Mouse (Mus musculus): ENCODE measurements around the gene Yjefn3.

GRCm38 (mm10) chr8:69881261-69881865, 21.1 kb downstream of the Yjefn3 start:
- TF ChIP-seq CTCF (IDR thresholded peaks at IDR 0.05; ENCODE audit: control insufficient read depth, insufficient read depth, low read length) = no peak
- TF ChIP-seq POLR2A (IDR thresholded peaks at IDR 0.05; ENCODE audit: borderline replicate concordance, control insufficient read depth, low read depth, low read length) = no peak
